Mouse (Mus musculus) T-helper 17 cell (primary cell): ENCODE measurements around the gene Defb43.

Experiments
- in situ Hi-C, 2 experiments: fragments of 300-600 bp; cut with MboI, MseI; formaldehyde crosslinking; loops; 1 replicate in 1 of 2; 2 replicates in 1 of 2; pipeline ENCODE4 v1.15.1; 2025; ENCODE audit warnings: high pct_unique_total_duplicates in 2 of 2

Defb43 gene

DNA sequence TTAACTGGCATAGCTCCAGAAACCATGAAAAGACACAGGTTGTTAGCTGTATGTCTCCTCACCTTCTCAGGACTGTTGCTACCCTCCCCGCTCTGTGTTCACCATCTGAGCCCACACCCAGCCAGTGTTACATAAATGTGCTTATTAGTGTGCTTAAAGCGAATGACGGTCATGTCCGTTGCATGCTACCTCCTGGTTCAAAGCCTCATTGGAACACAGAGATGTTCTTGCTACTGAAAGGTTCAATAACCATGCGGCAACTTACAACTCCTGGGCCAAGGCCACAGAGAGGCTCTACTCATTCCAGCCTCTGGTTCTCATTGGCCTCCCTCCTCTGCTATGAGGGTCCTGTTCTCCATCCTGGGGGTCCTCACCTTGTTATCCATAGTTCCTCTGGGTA, at the start of gene Defb43:
Defb43 (plus strand) TSS at position 301 of the 400 bp plus-strand sequence.
- in situ Hi-C loops, result no loop called here

DNA sequence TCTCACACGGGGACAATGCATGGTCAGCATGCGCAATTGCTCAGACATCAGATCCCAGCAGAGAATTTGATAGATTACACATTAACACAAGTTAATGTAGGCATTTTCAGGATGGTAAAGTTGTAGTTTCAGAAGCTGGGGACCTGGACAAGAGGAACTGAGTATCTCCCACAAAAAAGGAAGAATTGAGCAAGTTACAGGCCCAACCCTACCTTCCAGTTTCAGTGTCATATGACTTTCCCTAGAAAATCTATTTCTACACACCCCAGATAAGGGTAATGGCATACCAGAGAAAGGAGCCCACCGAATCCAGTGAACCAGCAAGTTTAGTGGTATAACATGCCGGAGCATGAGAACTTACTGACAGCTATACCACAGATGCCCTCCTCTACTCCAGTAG, 47.9 kb upstream of the Defb43 start:
- in situ Hi-C loops, result no loop called here

DNA sequence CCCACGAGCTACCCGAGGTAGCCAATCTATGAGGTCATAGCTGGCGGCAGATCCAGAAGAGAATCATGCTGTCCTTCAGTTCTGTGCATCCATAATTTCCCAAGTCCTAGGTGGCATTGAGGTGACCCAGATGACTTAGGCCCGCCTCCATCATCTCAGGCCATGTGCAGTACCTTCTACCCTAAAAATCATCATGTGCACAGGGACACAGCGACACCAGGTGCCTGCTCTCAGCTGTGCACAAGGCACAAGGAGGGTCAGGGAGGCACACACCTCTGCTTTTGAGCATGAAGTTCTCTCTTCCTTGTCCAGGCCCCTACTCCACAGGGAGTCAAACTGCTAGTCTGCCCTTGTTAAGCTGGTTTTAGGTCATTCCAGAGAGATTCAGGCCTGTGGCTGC, 46.2 kb upstream of the Defb43 start:
- in situ Hi-C loops, result no loop called here

DNA sequence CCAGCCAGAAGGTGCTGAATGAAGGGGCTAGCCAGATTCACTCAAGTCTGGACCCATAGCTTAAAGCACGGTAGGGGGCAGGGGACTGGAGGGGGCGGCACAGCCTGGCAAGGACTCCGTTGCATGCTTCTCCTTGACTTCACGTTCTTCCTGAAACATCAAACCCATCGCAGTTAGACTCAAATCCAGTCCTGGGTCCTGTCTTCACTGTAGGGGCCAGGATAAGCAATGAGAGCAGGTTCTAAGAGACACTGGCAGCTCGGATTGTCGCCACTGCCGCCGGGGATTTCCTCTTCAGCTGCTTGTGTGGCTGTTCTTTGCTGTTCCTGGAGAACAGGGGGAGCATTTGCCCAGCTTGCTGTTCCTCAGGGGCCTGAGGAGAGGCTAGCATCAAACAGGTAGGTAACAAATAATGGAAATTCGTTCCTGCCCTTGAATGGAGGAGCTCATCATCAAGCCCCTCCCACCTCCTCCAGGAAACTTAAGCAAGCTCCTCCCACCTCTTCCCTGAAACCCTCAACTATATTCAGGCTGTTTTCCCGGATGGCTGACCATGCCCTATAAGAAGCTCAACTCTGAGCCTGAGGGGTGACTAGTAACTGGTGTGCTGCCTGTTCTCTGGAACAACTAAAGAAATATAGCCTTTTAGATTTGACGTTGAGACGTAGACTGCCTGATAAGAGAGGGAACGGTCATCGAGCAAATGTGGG, 45.6 kb upstream of the Defb43 start:
- in situ Hi-C loops, result no loop called here

DNA sequence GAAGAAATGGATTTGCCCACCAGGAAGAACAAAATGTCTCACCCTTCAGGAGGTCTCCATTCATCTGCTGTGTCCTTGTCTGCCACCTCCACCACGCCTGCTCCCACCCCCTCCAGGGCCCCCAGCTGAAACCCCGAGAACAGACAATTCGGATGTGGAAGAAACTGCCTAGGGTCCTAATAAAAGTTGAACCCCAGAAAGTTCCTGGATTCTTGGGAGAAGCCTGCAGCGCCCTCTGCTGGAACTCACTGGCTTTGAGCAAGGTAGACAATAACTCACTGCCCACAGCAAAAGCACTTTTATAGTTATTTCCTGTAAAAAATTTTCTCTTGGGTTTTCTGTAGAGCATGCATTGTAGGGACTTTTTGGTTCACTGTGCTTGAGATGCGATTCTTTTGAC, 36.5 kb upstream of the Defb43 start:
- in situ Hi-C loops, result no loop called here

DNA sequence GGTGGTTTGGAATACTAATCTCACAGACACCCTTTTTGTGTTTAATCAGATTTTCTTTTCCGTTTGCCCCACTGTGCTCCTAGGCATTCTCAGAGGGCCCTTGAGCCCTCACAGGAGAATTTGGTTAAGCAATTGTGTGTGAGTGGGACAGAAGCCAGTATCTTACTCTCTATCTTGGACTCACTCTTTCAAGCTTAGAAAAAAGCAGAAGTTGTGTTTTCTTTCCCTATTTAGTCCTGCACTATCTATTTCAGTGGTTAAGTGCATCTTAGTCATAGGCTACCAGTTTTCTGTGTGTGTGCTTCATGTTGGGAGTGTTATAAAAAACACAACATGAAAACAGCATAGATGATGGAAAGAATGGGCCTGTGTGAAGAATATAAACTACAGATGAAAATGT, 31.8 kb upstream of the Defb43 start:
- in situ Hi-C loops, result no loop called here

DNA sequence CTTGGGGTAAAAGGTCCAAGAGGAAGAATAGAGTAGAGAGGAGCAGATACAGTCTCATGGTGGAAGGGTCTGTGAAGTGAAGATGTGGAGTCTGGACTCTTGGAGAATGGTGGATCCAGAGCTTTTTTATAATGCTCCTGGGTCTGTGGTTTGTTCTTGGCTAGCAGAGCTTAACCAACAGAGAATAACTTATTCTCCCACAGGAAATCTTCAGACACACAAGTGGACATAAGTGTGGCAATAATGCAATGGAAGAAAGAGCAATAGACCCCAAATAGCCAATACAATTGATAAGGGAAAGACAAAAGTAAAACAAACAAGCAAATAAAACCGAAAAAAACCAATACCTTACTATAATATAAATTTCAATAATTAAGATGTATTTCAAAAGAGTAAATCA, 27.2 kb upstream of the Defb43 start, which contains the start of gene Defb48:
Defb48 (minus strand) TSS at position 101 of the 400 bp plus-strand sequence.
- in situ Hi-C loops, result no loop called here

DNA sequence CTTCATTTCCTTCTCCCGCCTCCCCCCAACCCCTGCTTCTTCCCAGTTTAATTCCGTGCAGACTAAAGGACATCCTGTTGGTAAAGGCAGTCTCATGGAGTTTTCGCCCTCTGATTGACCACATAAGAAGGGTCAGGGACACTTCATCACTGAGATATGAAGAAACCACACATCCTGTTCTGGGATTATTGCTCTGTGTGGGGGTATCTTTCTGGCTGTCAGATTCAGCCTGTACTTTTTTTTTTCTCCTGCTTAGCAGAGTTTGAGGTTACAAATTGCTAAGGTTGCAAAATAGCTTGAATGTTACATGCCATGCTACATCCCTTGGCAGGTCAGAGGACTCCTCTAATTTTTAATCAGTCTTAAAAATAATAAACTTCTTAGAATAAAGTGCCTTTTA, 20.3 kb upstream of the Defb43 start:
- in situ Hi-C loops, result no loop called here

DNA sequence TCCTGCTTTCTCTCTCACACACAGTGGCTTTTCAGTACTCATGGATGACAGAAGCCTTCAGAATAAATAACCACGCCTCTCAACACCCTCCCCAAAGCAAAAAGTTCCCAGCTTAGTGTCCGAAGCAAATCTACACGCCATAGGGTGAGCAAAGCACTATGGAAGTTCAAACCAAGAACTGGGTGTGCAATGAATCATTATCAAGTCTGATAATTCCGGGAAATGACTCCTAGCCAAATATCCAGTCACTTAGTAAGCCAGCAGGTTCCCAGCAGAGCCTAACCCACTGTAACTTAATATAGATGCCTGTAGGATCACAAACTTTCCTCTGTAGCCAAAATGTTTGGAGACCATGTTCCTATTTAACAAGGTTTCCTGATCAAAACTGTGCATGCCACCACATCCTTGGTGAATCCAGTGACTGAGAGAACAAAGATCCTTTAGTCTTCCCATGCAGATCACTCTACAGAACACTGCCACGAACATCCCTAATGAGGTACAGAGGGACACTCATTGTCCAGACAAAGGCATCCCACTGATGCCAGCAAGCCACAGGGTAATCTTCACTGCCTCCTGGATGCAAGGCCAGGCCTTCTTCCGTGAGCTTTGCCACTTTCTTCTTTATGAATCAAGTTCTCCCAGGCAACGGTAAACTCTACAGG, 19.6 kb upstream of the Defb43 start:
- in situ Hi-C loops, result no loop called here

DNA sequence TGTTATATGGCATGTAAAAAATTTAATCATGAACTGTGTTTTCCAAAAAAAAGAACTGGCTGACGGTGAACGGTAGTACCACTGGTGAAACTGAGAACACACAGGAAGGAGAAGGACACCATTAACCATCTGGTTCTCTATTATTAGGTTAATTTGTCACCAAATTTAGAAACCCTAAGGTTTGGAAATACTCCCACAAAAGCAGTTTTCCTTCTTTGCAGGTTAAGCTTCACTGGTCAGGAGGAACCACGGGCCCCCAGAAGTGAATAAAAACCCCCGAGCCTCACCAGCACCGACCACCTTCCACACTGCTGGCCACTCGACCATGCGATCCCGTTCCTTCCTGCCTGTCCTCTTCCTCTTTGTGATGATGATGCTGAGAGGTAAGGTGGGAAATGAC, 13.8 kb upstream of the Defb43 start, which contains the start of gene Defb47:
Defb47 (plus strand) TSS at position 301 of the 400 bp plus-strand sequence.
- in situ Hi-C loops, result no loop called here

DNA sequence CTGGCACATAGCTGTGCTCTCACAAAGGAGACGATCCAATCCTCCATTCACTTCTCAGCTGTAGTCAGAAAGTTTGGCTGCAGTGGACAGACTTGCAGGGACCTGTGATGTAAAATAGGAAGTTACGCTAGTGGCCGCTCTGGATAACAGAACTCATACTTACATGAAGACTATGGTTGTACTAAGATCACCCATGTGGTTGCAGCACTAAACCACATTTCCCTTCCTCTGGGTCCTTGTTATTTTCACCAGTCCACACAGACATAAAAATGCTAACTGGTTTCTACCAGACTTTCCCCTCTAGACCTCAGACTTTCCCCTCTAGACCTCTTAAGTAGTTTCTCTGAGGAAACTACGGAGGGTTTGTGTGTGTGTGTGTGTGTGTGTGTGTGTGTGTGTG, 12.6 kb upstream of the Defb43 start:
- in situ Hi-C loops, result no loop called here

DNA sequence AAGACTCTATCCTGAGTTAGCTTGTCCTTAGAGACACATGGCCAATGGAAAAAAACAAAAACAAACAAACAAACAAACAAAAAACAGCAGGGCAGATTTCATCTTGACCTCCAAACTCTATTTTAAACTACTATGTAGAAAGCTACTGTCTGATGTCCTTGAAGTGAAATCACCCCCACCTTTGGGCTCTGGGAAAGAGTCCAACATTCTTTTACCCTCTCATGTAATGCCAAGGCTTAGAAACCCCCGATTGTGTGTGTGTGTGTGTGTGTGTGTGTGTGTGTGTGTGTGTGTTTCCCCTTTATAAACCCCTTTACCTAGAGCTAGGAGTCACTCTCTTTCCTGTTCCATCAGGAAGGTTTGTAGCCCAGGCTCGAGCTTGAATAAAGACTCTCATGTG, 9.0 kb upstream of the Defb43 start:
- in situ Hi-C loops, result no loop called here

DNA sequence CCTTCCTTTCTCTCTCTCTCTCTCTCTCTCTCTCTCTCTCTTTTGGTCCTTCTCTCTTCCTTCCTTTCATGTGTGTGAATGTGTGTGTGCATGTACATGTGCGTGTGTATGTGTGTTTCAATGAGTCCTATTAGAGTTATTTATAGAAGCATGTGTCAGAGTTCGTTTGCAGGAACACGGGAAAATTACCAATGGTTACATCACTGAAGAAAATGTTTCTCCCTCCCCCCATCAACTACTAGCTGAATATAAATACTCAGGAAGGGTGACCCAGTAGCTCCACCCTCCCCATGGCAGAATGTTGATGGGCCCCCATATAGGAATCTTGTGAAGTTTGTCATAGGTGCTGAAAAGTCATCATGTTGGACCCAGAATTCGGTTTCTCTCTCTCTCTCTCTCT, 1.5 kb downstream of the Defb43 start:
- in situ Hi-C loops, result no loop called here

DNA sequence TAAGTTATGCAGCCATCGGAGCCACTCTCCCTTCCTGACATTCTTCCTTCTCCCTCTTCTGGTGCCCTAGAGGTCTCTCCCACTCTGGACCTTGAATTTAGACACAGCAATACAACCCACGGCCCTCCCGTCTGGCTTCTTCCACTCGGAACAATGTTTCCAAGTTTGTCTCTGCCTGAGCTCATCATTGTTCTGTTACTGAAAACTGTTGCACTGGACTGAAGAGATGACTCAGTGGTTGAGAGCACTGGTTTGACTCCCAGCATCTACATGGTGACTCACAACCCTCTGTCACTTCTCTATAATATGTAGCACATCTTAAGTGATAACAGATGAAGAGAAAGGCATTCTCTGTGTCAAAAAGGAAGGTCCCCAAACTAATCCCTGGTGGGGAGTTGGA, 3.1 kb downstream of the Defb43 start:
- in situ Hi-C loops, result no loop called here

DNA sequence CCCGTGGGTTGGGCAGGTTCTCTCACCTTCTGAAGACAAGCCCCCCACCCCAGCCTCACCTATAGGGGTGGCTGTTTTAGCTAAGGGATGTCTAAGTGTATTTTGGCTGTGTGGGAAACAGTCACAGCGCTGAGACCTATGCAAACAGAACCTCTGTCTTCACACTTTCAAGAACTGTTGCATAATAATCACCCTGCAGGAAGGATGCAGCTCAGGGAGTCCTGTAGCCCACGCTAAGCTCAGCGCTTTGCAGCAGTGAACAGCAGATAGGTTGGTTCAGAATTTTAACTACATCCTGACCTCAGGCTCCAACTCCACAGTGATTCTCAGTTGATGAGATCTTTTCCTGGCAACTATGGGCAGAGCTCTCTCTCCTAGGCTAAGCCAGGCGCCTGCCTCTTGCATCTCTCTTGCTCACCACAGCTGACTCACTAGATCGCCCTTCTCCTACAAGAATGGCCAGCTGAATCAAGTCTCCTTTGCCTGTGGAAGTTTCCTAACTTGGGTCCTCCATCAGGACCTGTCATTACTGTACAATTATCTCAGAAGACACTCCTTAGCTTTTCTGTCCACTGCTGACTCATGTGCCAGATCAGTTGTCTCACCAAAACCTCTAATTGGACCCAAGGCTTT, 9.1 kb downstream of the Defb43 start:
- in situ Hi-C loops, result no loop called here

DNA sequence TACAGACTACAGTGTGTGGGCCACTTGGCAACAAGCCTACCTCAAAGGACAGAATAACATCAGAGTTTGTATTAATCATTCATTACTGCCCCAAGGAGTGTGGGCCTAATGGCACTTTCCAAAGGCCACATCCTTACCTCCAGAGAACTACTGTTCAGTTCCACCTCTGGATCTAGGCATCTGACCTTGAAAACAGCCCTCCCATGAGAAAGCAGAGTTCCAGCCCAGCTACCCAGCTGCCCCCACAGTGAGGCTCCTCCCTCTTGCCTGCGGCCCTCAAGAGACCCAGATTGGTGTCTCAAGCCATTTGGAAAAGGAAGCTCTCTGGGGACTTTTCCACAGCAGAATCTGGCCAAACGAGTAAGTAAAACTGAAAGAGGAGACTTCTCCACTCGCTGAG, 35.1 kb downstream of the Defb43 start, which contains the start of gene Defb42:
Defb42 (plus strand) TSS at position 301 of the 400 bp plus-strand sequence.
- in situ Hi-C loops, result no loop called here

DNA sequence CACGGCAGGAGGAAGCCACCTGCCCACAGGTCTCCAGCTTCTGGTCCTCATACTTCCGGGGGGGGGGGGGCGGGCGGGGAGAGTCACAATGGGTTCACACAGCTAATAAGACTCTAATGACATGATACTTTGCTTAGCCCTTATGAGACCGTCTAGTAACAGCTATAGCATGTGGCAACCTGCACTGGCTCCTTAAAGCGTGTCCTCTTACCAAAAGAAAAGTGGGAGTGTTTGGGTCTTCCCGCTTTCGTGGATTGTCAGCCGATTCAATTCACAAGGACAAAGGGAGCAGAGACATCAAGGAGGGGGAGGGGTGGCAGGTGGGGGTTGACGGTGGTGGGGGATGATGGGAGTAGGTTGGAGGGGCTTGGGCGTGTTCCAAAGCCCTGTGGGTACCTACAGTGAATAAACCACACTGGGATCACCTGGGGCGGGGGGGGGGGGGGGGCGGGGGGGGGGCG, 38.4 kb downstream of the Defb43 start, which contains the start of gene Defb30:
Defb30 (minus strand) TSS at position 51 of the 461 bp plus-strand sequence.
- in situ Hi-C loops, result no loop called here

DNA sequence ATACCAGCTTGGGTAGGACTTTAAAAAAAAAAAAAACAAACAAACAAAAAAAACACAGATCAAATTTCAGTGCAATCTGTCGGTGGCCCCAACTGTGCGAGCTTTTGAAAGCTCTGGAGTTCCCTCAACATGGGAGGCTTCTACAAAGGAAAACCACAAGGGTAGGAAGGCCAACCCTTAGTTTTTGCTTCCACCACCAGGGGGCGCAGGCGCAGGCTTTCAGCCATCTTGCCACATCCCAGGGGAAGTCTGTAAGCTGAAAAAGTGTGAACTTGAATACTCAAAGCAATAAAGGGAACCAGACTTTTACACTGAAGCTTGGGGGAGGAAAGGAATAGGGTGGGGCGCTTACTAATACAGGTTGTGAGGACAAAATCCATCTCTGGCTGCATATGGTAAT, 39.2 kb downstream of the Defb43 start:
- in situ Hi-C loops, result no loop called here

DNA sequence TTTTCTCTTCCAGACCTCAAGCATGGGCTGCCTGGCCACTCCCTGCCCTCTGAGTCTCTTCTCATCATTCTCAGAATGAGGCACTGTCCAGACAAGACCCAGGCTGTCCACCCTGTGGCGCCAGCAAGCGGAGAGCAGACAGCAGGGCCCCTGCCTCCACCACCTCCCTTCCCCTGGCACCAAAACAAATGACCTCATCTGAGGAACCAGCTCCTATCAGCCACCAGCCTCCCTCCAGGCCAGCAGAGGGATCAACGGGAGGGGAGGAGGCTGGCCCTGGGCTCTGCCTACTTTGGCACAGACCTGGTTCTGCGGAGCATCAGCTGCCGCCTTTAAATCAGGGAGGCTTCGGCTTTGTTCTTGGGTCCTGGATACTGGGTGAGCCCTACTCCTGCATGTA, 43.2 kb downstream of the Defb43 start:
- in situ Hi-C loops, result loop anchor here in 1 of 2 experiments (5.0 kb wide), 1 partner anchor 303 kb away; no protein-coding TSS in a partner anchor

DNA sequence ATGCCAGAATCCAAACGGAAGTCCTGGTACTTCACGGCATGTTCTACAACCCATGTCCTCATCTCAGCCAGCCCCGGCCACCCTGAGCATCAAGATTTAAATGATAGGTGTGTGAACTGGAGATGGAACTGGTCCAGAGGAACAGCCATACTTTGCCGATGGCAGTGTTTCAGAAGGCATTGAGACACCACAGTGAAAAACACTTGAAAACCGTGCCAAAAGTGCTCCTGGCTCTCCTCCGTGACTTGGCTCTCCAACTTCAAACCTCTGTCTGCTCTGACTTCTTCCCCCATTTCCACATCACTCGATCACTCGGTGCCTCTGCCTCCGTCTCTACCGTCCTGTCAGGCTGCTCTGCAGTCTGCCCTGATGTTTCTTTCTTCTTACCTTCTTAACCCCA, 48.8 kb downstream of the Defb43 start:
- in situ Hi-C loops, result loop anchor here in 1 of 2 experiments (10.0 kb wide), 1 partner anchor 294 kb away; no protein-coding TSS in a partner anchor

DNA sequence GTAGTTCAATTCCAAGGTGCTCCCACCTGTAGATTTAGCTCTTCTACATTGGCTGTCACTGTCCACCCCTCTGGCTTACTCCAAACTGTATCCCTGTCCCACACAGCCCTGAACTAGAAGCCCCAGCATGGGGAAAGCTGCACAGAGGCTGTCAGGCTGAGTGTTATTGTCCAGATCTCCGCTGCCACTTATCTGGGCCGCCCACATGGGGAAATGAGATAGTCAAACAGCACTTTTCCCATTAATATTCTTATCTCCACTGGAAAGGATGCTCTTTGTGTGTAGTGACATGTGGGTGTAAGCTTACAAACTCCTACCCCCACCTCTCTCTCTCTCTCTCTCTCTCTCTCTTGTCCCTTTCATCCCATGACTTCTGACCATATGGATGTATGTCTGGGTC, 50.6 kb downstream of the Defb43 start:
- in situ Hi-C loops, result loop anchor here in 1 of 2 experiments (10.0 kb wide), 1 partner anchor 293 kb away; no protein-coding TSS in a partner anchor

DNA sequence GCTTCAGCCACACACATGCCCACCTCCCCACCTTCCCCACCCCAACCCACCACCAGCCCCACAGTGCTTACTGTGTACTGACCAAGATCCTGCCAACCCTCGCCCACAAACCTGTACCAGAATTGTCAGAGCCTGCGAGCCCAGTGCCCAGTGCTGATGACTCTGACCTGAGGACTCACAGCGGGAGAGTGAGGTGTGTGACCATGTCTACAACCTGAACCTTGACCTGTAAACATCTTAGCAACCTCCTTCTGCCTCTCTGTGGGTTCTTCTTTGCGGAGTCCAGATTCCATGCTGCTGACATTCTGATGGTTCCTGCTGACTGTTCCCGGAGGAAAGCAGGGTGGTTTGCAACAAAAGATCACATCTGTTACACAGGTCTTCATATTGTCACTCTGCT, 53.8 kb downstream of the Defb43 start:
- in situ Hi-C loops, result loop anchor here in 1 of 2 experiments (10.0 kb wide), 1 partner anchor 289 kb away; no protein-coding TSS in a partner anchor
